Mouse (Mus musculus) left cerebral cortex, postnatal 14 days (tissue): Measurements from ENCODE around the gene Fignl1. TPM values are rescaled to one million over a fixed set of nuclear protein-coding genes. Genes with fewer than 3 reads are reported as not detected.
A peak's percentile ranks its signal among the peaks of the same experiment; 100 is the strongest.

Experiments
- DNase-seq, 2 experiments: peaks; one replicate each; pipeline ENCODE4 v3.0.0; 2021 to 2022; ENCODE audit warnings: low spot score in 2 of 2, mixed read lengths in 1 of 2
- intact Hi-C: fragments of 180-260 bp; cut with DNase I; formaldehyde crosslinking; loops from one replicate; pipeline ENCODE4 v1.15.1; 2025
- total RNA-seq, 2 experiments: library from RNA; stranded (reverse); gene quantifications; 2 replicates each; pipeline ENCODE4 v1.2.3; 2021

Gene Fignl1
- total RNA-seq, 2 experiments from 2014 or later: 0.70 to 0.81 TPM

GRCm38 (mm10) chr11:11835361-11835760 is 26.6 kb upstream of the Fignl1 start:
- DNase-seq: no peak
- intact Hi-C loops: no loop called here

GRCm38 (mm10) chr11:11833100-11833499 is 24.3 kb upstream of the Fignl1 start:
- intact Hi-C loops: no loop called here
- no peak for DNase-seq

- intact Hi-C loops: no loop called here
- DNase-seq: no peak
Measured at GRCm38 (mm10) chr11:11832755-11833084, 24.0 kb upstream of the Fignl1 start.

- intact Hi-C loops: no loop called here
- no peak for DNase-seq
Measured at GRCm38 (mm10) chr11:11831940-11832754, 23.4 kb upstream of the Fignl1 start.

- intact Hi-C loops: no loop called here
- DNase-seq: no peak
Measured at GRCm38 (mm10) chr11:11831526-11831925, 22.8 kb upstream of the Fignl1 start.

GRCm38 (mm10) chr11:11830884-11831495 is 22.2 kb upstream of the Fignl1 start:
- no peak for DNase-seq
- intact Hi-C loops: no loop called here

GRCm38 (mm10) chr11:11829161-11830000 is 20.6 kb upstream of the Fignl1 start:
- intact Hi-C loops: no loop called here
- no peak for DNase-seq

GRCm38 (mm10) chr11:11828761-11829160 is 20.0 kb upstream of the Fignl1 start:
- DNase-seq: no peak
- intact Hi-C loops: no loop called here

GRCm38 (mm10) chr11:11828251-11828650 is 19.5 kb upstream of the Fignl1 start:
- no peak for DNase-seq
- intact Hi-C loops: no loop called here

- intact Hi-C loops: no loop called here
- DNase-seq: no peak
Measured at GRCm38 (mm10) chr11:11826475-11826874, 17.7 kb upstream of the Fignl1 start.

- intact Hi-C loops: no loop called here
- DNase-seq: no peak
Measured at GRCm38 (mm10) chr11:11825670-11826069, 16.9 kb upstream of the Fignl1 start.

GRCm38 (mm10) chr11:11824970-11825635 is 16.3 kb upstream of the Fignl1 start:
- DNase-seq: no peak
- intact Hi-C loops: loop anchor here (5.0 kb wide), 3 partner anchors 212 to 532 kb away; partner anchors contain the start of gene Grb10

- intact Hi-C loops: loop anchor here (5.0 kb wide), 3 partner anchors 213 to 533 kb away; partner anchors contain the start of gene Grb10
- no peak for DNase-seq
Measured at GRCm38 (mm10) chr11:11823980-11824911, 15.5 kb upstream of the Fignl1 start.

- intact Hi-C loops: loop anchor here (5.0 kb wide), 3 partner anchors 215 to 535 kb away; partner anchors contain the start of gene Grb10
Measured at GRCm38 (mm10) chr11:11822181-11823095, 13.7 kb upstream of the Fignl1 start.

GRCm38 (mm10) chr11:11821387-11821975 is 12.7 kb upstream of the Fignl1 start:
- intact Hi-C loops: loop anchor here (5.0 kb wide), 3 partner anchors 216 to 536 kb away; partner anchors contain the start of gene Grb10
- DNase-seq: peak; percentile 26 to 29

More at GRCm38 (mm10) chr11:11822181-11823095, 13.7 kb upstream of the Fignl1 start:
- DNase-seq: peak in 1 of 2 experiments; percentile 12

- DNase-seq: no peak
- intact Hi-C loops: loop anchor here (1.0 to 5.0 kb wide), 4 partner anchors 153 to 537 kb away; partner anchors contain the start of gene Grb10
Measured at GRCm38 (mm10) chr11:11820737-11821136, 12.0 kb upstream of the Fignl1 start.

- DNase-seq: peak; percentile 91 to 94
- intact Hi-C loops: loop anchor here (1.0 to 5.0 kb wide), 4 partner anchors 153 to 537 kb away; partner anchors contain the start of gene Grb10
Measured at GRCm38 (mm10) chr11:11820251-11820650, 11.5 kb upstream of the Fignl1 start.
